Mouse (Mus musculus) kidney, adult 2 months (tissue): ENCODE measurements around the gene Megf11.

Experiments used
- CTCF ChIP-seq: fragments of 200-500 bp; conservative IDR thresholded peaks from 2 replicates; pipeline ENCODE4 v1.5.1; 2011; ENCODE audit warnings: low read depth, mild to moderate bottlenecking, control low read depth, low read length, moderate library complexity, mixed read lengths; ENCODE audit not compliant: insufficient read depth, insufficient read length
- POLR2A ChIP-seq: fragments of 200-500 bp; IDR thresholded peaks from one replicate; pipeline ENCODE4 v1.6.1; 2011; ENCODE audit warnings: low read depth, low read length, control low read depth

- TF ChIP-seq POLR2A (no peak), CTCF (no peak)
These were observed 357.0 kb downstream of the Megf11 start for GRCm38 (mm10) chr9:64742453-64742852.
